Mouse (Mus musculus): ENCODE measurements around the gene Tcp10a.

GRCm38 (mm10) chr17:7284297-7284910, 40.0 kb upstream of the Tcp10a start:
- TF ChIP-seq POLR2A (IDR thresholded peaks at IDR 0.05; ENCODE audit: borderline replicate concordance, extremely low read depth, insufficient read depth, insufficient read length, poor library complexity, severe bottlenecking) (no peak), CTCF (IDR thresholded peaks at IDR 0.05; ENCODE audit: borderline replicate concordance, extremely low read depth, insufficient read depth, insufficient read length) (no peak)
